Mouse (Mus musculus) gastrocnemius, postnatal 14 days (tissue): Measurements from ENCODE around the gene Col4a2. TPM values are rescaled to one million over a fixed set of nuclear protein-coding genes. Genes with fewer than 3 reads are reported as not detected.

Experiments
- DNase-seq: peaks from one replicate; pipeline ENCODE4 v3.0.0; 2021; ENCODE audit warnings: mixed read lengths
- intact Hi-C: fragments of 180-260 bp; cut with DNase I; formaldehyde crosslinking; loops from one replicate; pipeline ENCODE4 v1.15.1; 2025; ENCODE audit warnings: low total_unique reads
- total RNA-seq, 2 experiments: library from RNA; stranded (reverse); gene quantifications; 2 replicates each; pipeline ENCODE4 v1.2.3; 2021

Gene Col4a2
- total RNA-seq, 2 experiments from 2014 or later, result 297 to 319 TPM

DNA sequence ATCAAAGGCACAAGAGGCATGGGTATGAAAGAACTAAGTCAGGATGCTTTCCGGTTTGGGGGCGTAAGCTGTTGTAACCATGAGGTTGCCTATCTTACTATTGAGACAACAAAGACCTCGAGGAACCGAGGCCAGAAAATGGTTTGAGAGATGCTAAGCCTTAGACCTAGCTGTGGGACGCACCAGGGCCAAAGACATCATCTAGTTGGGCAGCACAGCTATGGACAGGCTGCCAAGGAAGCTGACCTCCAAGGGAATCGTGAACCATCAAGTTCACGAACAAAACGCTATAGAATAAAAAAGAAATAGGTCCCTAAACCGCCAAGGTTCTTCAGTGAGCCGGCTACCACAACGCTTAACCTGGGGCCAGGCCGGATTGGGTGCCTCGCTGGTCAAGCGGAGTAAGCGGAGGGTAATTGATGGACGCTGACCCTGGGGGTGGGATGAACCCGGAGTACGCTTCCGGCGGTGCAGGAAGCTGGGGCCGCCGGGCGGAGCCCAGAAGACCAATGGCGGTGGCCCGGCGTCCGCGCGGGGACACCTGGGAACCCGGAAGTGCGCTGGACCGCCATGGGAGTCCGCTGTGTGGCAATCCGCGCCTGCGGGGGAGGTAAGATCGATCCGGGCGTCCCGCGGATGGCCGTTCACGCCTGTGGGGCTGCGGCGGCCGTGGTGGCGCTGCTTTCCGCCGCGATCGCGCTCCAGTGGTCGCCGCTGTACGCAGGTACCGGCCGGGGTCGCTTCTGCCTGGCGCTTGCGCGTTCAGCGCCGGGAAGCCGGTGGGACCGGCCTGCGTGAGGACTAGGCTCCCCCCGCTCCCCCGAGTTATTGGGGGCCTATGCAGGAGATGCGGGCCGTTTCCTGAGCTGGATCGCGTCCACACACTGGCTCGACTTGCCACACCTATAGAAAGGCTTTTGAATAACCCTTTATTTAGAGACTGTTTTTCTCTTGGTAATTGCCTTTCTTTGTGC lies 184.7 kb downstream of the Col4a2 start, which contains the start of gene Naxd:
Gene Naxd (plus strand): TSS at position 490 of the 974 bp plus-strand sequence.
- intact Hi-C loops, result no loop called here
- DNase-seq, result peak; percentile 92

DNA sequence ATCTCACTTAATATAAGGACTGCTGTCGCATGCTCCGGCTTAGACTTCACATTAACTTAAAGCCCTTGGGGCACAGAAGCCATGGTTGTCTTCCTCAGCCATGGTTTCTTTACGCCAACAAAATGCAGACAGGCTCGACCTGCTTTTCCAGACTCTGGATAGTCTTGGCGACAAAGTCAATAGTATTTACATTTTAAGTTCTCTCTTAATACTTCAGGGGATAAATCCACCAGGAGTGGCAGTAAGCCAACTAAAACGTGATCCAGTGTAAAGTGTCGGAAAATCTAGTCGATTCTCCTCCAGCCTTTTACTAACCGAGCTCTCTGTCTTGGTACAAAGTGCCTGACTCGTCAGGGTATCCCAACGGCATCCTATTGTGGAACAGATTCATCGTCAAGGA lies 185.7 kb downstream of the Col4a2 start:
- no peak for DNase-seq
- intact Hi-C loops, result no loop called here

Other genes starting within 250 kb of the Col4a2 start
- 100 to 1,000 TPM; 636 to 736 TPM for gene Col4a1, start within 50 bp of the Col4a2 start, total RNA-seq
- gene Rab20, start 165.9 kb downstream of the Col4a2 start, total RNA-seq, result under 1 TPM; 0.53 to 0.69 TPM
- 10 to 100 TPM; 23.4 to 27.3 TPM for gene Naxd, start 184.7 kb downstream of the Col4a2 start, total RNA-seq
- gene Cars2, start 238.0 kb downstream of the Col4a2 start, total RNA-seq, result 10 to 100 TPM; 12.8 to 13.8 TPM
- gene Ing1, start 242.8 kb downstream of the Col4a2 start, total RNA-seq, result 10 to 100 TPM; 21.0 to 21.2 TPM